11 mouse cellular contexts compared by ENCODE assay signal in genomic region chr3:50932397-50933089, GRCm38 (mm10).
DNase-seq lines count a peak whose midpoint lies in the region; ATAC-seq and TF ChIP-seq lines count a peak whose summit lies in the region.
"Had no signal": no experiment of that assay in that cellular context is flagged by ENCODE, and none has a peak within 500 bp of the region (broad histone marks: within the 10 kb centered on the region; RNA-seq: fewer than 3 reads in every experiment).

No protein-coding gene starts in this region.

- no peak for ATAC-seq in kidney, postnatal 0 days (replicated peaks; ENCODE audit: low FRiP score, low read depth)
- no peak for ATAC-seq in midbrain, embryonic 13.5 days
- no peak for ATAC-seq in heart, embryonic 11.5 days (replicated peaks; ENCODE audit: insufficient number of reproducible peaks, low FRiP score, low TSS enrichment)

- H3K9ac ChIP-seq in kidney, postnatal 0 days (ENCODE audit: low read depth, low read length) = no peak overlapping the region
- no peak overlapping the region for H3K9ac ChIP-seq in midbrain, embryonic 13.5 days (replicated peaks)
- H3K9ac ChIP-seq in heart, adult 2 months (ENCODE audit: low read depth, low read length) = no peak overlapping the region
- H3K9ac ChIP-seq in heart, embryonic 11.5 days (ENCODE audit: low read depth, low read length) = no peak overlapping the region
- H3K9ac ChIP-seq: lung, embryonic 14.5 days; stomach, embryonic 15.5 days had no signal

- H3K27ac ChIP-seq in kidney, postnatal 0 days = no peak overlapping the region
- H3K27ac ChIP-seq in midbrain, embryonic 13.5 days = peak overlapping the region; percentile 21; the same call in 1 of the 2 replicates
- H3K27ac ChIP-seq in heart, adult 2 months = no peak overlapping the region
- no peak overlapping the region for H3K27ac ChIP-seq in heart, embryonic 11.5 days (ENCODE audit: low read depth, low read length)
- H3K27ac ChIP-seq: stomach, embryonic 15.5 days had no signal

- H3K9me3 ChIP-seq in kidney, postnatal 0 days (replicated peaks; ENCODE audit: low read length) = no peaks in the 10 kb centered on the region
- H3K9me3 ChIP-seq in midbrain, embryonic 13.5 days = no peaks in the 10 kb centered on the region
- H3K9me3 ChIP-seq in heart, embryonic 11.5 days (replicated peaks; ENCODE audit: control insufficient read depth, low read length) = no peaks in the 10 kb centered on the region
- H3K9me3 ChIP-seq: stomach, embryonic 15.5 days had no signal

- no peak for TF ChIP-seq CTCF in kidney, postnatal 0 days (IDR thresholded peaks at IDR 0.05; ENCODE audit: low read depth)
- no peak for TF ChIP-seq CTCF in heart, adult 2 months (IDR thresholded peaks at IDR 0.05)

- no peak overlapping the region for H3K4me2 ChIP-seq in kidney, postnatal 0 days (ENCODE audit: low read length)
- H3K4me2 ChIP-seq in midbrain, embryonic 13.5 days (replicated peaks) = no peak overlapping the region
- H3K4me2 ChIP-seq in heart, embryonic 11.5 days = no peak overlapping the region
- H3K4me2 ChIP-seq: lung, embryonic 14.5 days; stomach, embryonic 15.5 days had no signal

- no peak for TF ChIP-seq POLR2A in heart, adult 2 months (IDR thresholded peaks at IDR 0.05; ENCODE audit: insufficient read depth, low read depth, low read length)

- 54% methylated on average over 10 of the region's 10 CpGs for WGBS in kidney, postnatal 0 days
- WGBS in midbrain, embryonic 13.5 days = 78% methylated on average over 10 of the region's 10 CpGs
- 78% methylated on average over 10 of the region's 10 CpGs for WGBS in heart, adult 2 months
- 79% methylated on average over 10 of the region's 10 CpGs for WGBS in heart, embryonic 11.5 days (ENCODE audit: insufficient replicate concordance)

- intact Hi-C loops in heart, adult 2 months (cut with DNase I) = no loop called here

- peak; percentile 25 for DNase-seq in kidney, postnatal 0 days (ENCODE audit: low spot score)
- no peak for DNase-seq in kidney, postnatal 25 days
- peak; percentile 66 to 78 for DNase-seq in cerebellum, adult 18-20 months
- peak; percentile 69 to 83 for DNase-seq in cerebellum, postnatal 14 days
- no peak for DNase-seq in heart, adult 2 months
- no peak for DNase-seq in frontal cortex, postnatal 10 days (ENCODE audit: low spot score in 2 of 2)
- DNase-seq: kidney, adult 9 months; lung, embryonic 14.5 days had no signal

- no peak for TF ChIP-seq EP300 in heart, adult 2 months (IDR thresholded peaks at IDR 0.05; ENCODE audit: insufficient read depth, low read depth, low read length)

- no peaks in the 10 kb centered on the region for H3K27me3 ChIP-seq in kidney, postnatal 0 days (ENCODE audit: insufficient read depth, low read length)
- H3K27me3 ChIP-seq in midbrain, embryonic 13.5 days = no peaks in the 10 kb centered on the region
- H3K27me3 ChIP-seq in heart, adult 2 months (ENCODE audit: control insufficient read depth, insufficient read depth, low read length) = no peaks in the 10 kb centered on the region
- no peaks in the 10 kb centered on the region for H3K27me3 ChIP-seq in heart, embryonic 11.5 days (ENCODE audit: control insufficient read depth, insufficient read depth, low read length)
- H3K27me3 ChIP-seq: stomach, embryonic 15.5 days had no signal

- H3K4me1 ChIP-seq in kidney, postnatal 0 days (replicated peaks; ENCODE audit: insufficient read depth, low read length) = no peaks in the 10 kb centered on the region
- H3K4me1 ChIP-seq in midbrain, embryonic 13.5 days (replicated peaks) = peaks cover 12% of the 10 kb centered on the region; the same call in 1 of the 2 replicates
- H3K4me1 ChIP-seq in heart, adult 2 months (ENCODE audit: control insufficient read depth, insufficient read depth, low read length) = no peaks in the 10 kb centered on the region
- no peaks in the 10 kb centered on the region for H3K4me1 ChIP-seq in heart, embryonic 11.5 days (ENCODE audit: control insufficient read depth, insufficient read depth, low read length)
- H3K4me1 ChIP-seq: stomach, embryonic 15.5 days had no signal

- no peak overlapping the region for H3K4me3 ChIP-seq in kidney, postnatal 0 days (replicated peaks; ENCODE audit: low read depth, low read length)
- no peak overlapping the region for H3K4me3 ChIP-seq in midbrain, embryonic 13.5 days (replicated peaks)
- no peak overlapping the region for H3K4me3 ChIP-seq in heart, adult 2 months
- H3K4me3 ChIP-seq in heart, embryonic 11.5 days (ENCODE audit: low read depth, low read length) = no peak overlapping the region
- H3K4me3 ChIP-seq: stomach, embryonic 15.5 days had no signal

- no peaks in the 10 kb centered on the region for H3K36me3 ChIP-seq in kidney, postnatal 0 days (ENCODE audit: insufficient read depth, low read length)
- H3K36me3 ChIP-seq in midbrain, embryonic 13.5 days = no peaks in the 10 kb centered on the region
- H3K36me3 ChIP-seq in heart, adult 2 months (ENCODE audit: control insufficient read depth, insufficient read depth, low read length) = no peaks in the 10 kb centered on the region
- no peaks in the 10 kb centered on the region for H3K36me3 ChIP-seq in heart, embryonic 11.5 days (ENCODE audit: control insufficient read depth, insufficient read depth, low read length)
- H3K36me3 ChIP-seq: stomach, embryonic 15.5 days had no signal

- no peaks in the 10 kb centered on the region for H3K79me2 ChIP-seq in heart, adult 2 months (replicated peaks; ENCODE audit: control insufficient read depth, insufficient read depth, low read length)

Comparison
In these comparisons a context has a peak if more than half of its experiments do, and no peak if none do; other contexts are left out.
1. DNase-seq: peak in kidney, postnatal 0 days (single experiment), cerebellum, adult 18-20 months (2 of 2) and cerebellum, postnatal 14 days (2 of 2); none in kidney, postnatal 25 days (0 of 2), heart, adult 2 months (0 of 2) and frontal cortex, postnatal 10 days (0 of 2).